Mouse (Mus musculus): ENCODE results near the gene Pex6.

Pex6 gene

DNA sequence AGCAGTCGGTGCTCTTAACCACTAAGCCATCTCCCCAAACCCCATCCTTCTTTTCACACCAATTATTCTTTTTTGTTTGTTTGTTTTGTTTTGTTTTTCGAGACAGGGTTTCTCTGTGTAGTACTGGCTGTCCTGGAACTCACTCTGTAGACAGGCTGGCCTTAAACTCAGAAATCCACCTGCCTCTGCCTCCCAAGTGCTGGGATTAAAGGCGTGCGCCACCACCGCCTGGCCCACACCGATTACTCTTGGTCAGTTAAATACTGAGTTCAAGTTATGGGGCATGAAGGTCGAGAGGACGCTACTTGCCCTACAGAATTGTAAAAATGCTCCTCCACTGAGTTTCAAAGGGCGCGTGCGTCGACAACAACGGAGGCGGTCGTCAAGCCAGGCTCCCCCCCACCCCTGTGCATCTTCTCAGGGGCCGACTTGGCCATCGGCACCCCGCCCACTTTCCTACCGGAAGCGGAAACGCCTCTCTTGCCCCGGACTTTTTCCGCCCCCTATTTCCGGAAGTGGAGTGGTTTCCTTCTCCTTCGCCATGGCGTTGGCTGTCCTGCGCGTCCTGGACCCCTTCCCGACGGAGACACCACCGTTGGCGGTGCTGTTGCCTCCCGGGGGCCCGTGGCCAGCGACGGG lies at the start of gene Pex6:
Gene Pex6 (plus strand): TSS at position 505 of the 639 bp plus-strand sequence.
- in situ Hi-C loops (cut with MseI, MboI) = no loop called here

- in situ Hi-C loops (cut with MseI, MboI) = no loop called here
These were observed 49.3 kb upstream of the Pex6 start for GRCm38 (mm10) chr17:46661981-46662380.

DNA sequence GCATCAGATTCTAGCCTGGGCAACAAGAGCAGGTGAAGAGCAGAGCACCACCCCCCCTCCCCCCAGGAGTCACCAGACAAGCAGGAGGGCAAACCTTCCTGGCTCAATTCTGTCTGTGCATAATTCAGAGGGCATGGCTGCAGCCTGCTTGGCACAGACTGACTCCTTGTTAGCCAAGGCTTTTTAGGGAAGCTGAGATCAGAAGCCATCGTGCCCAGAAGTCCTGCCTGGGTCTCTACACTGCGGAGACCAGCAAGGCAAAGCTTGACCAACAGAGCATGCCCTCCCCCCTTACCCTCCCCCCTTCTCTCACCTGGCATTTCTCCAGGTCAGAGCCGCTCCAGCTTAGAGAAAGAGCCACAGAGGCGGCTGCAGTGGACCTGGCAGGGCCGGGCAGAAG lies 48.5 kb upstream of the Pex6 start:
- in situ Hi-C loops (cut with MseI, MboI) = no loop called here

GRCm38 (mm10) chr17:46667712-46668111 lies 43.6 kb upstream of the Pex6 start:
- in situ Hi-C loops (cut with MseI, MboI) = no loop called here

GRCm38 (mm10) chr17:46669911-46670310 lies 41.4 kb upstream of the Pex6 start:
- in situ Hi-C loops (cut with MseI, MboI) = no loop called here

DNA sequence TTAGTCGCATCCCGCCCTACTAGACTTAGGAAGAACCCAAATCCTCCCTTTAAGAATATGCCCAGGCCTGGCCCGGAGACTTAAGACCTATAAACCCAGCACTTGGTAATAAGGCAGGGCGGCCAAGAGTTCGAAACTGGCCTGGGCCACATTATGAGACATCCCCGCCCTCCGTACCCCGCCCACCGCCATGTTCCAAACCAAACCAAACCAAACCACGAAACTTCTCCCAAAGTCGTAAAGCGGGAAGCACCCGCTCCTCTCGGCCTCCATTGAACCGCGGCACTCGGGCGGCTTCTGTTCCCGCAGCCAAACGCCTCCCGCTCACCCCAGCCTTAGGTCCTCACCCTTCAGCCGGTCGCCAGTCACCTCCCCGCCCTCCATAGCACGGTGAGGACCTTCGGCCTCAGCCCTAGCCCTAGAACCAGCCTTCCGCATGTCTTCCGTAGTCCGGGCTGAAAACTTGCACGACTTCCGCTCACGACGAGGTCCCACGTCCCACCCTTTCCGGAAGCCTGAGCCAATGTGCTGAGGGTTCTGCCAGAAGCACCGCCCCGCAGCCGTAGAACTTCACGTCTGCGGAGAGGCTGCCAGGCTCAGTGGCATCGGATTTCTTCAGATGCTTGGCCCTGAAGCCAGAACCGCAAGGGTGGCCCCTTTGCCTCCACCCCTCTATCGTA lies 37.3 kb upstream of the Pex6 start, which contains the start of gene Rrp36:
Gene Rrp36 (minus strand): TSS at position 503 of the 680 bp plus-strand sequence.
- in situ Hi-C loops (cut with MseI, MboI) = no loop called here

- in situ Hi-C loops (cut with MseI, MboI) = no loop called here
These were observed 36.6 kb upstream of the Pex6 start for GRCm38 (mm10) chr17:46674530-46675283.

DNA sequence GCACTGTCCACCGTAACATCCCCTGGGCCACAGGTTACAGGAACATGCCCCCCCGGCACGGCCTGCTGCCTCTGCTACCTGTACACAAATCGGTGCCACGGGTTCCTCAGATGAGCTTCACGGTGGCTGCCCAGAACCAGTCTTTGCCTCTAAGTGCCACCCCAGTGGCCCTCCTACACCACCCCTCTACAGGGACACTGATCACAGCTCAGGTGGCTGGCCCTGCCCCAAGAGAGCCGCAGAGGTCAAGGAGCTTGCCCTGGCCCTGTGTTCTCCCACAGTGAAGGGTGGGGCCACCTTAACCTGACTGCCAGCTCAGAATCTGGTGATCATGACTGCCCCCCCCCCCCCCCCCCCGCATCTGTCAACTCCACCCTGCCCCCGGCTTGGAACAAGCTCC lies 32.8 kb upstream of the Pex6 start, which contains the start of gene Mea1:
Gene Mea1 (plus strand): TSS at position 378 of the 400 bp plus-strand sequence.
- in situ Hi-C loops (cut with MseI, MboI) = no loop called here

DNA sequence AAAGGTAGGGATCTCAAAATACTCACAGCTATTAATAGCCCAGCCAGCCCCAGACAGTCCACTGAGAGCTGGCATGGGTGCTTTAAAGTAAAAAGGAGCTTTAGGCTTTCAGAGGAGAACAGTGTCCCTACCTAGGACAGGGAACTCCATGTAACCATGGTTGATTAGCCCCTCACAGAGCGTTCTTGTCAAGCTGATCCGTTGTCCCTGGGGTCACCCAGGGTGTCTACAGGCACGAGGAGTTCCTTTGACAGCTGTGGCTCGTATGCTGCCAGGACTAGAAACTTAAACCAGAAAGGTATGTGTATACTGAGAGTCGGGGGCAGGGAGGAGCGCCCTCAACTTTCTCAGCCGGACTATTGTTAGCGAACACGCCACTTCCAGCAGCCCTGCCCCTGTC lies 32.4 kb upstream of the Pex6 start:
- in situ Hi-C loops (cut with MseI, MboI) = no loop called here

- in situ Hi-C loops (cut with MseI, MboI) = no loop called here
These were observed 31.2 kb upstream of the Pex6 start for GRCm38 (mm10) chr17:46679843-46680759.

GRCm38 (mm10) chr17:46680760-46681373 lies 30.4 kb upstream of the Pex6 start, which contains the start of gene Klhdc3:
Gene Klhdc3 (minus strand): TSS chr17:46680914.
- in situ Hi-C loops (cut with MseI, MboI) = no loop called here

DNA sequence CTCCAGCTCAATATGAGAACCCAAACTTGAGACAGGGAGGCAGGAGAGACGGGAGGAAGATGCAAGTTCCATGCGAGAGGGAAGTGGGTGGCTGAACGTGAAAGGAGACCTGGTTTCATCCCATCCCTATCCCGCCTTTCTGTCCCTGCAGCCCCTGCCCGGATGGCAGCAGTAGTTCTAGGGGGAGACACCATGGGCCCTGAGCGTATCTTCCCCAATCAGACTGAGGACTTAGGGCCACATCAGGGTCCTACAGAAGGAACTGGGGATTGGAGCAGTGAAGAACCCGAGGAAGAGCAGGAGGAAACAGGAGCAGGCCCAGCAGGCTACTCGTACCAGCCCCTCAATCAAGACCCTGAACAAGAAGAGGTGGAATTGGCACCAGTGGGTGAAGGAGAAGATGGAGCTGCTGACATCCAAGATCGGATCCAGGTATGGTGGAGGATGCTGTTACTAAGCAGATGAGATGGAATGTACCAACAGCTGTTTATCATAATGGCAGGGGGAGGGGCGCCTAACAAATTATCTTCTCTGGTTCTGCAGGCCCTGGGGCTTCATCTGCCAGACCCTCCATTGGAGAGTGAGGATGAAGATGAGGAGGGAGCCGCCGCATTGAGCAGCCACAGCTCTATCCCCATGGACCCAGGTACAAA lies 29.7 kb upstream of the Pex6 start:
- in situ Hi-C loops (cut with MseI, MboI) = no loop called here

DNA sequence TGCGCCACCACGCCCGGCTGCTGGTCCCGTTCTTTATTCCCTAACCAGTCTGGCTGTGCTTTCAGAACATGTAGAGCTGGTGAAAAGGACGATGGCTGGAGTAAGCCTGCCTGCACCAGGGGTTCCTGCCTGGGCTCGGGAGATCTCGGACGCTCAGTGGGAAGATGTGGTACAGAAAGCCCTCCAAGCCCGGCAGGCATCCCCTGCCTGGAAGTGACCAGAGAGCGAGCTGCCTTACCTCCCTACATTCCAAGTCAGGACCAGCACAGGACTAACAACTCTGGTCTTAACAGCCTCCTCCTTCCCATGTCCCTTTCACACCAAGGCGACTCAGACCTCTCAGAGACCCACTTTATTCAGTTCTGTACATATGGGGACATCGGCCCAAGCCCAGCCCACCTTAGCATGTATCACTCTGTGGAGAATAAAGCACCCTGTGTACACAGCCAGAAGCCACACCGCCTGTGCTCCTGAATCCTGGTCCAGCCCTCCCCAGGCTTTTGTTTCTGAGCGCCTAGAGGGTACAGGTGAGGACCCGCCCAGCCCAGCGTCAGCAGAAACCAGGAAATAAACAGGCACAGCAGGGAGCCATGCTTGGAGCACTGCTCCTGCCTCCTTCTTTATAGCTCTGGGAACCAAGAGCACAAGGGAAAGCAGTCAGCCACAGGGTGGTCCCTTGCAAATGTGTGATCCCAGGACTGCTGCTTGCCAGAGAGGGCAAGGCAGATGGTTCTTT lies 28.4 kb upstream of the Pex6 start:
- in situ Hi-C loops (cut with MseI, MboI) = no loop called here

- in situ Hi-C loops (cut with MseI, MboI) = no loop called here
These were observed 25.4 kb upstream of the Pex6 start for GRCm38 (mm10) chr17:46685913-46686312.

GRCm38 (mm10) chr17:46690665-46691064 lies 20.6 kb upstream of the Pex6 start:
- in situ Hi-C loops (cut with MseI, MboI) = no loop called here

DNA sequence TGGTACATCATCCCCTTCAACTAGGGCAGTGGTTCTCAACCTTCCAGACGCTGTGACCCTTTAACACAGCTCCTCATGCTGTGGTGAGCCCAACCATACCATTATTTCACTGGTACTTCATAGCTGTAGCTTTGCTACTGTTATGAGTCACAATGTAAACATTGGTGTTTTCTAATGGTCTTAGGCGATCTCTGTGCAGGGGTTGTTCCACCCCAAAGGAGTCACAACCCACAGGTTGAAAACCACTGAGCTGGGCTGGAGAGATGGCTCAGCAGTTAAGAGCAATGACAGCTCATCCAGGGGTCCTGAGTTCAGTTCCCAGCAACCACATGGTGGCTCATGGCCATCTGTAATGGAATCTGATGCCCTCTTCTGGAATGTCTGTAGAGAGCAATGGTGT lies 19.9 kb upstream of the Pex6 start:
- in situ Hi-C loops (cut with MseI, MboI) = no loop called here

GRCm38 (mm10) chr17:46694517-46695063 lies 16.7 kb upstream of the Pex6 start:
- in situ Hi-C loops (cut with MseI, MboI) = no loop called here

GRCm38 (mm10) chr17:46698515-46698914 lies 12.7 kb upstream of the Pex6 start:
- in situ Hi-C loops (cut with MseI, MboI) = no loop called here

- in situ Hi-C loops (cut with MseI, MboI) = no loop called here
These were observed 12.0 kb upstream of the Pex6 start for GRCm38 (mm10) chr17:46699245-46699644.
